Comparison of ENCODE assay signal across 9 mouse cellular contexts in the genomic region with DNA sequence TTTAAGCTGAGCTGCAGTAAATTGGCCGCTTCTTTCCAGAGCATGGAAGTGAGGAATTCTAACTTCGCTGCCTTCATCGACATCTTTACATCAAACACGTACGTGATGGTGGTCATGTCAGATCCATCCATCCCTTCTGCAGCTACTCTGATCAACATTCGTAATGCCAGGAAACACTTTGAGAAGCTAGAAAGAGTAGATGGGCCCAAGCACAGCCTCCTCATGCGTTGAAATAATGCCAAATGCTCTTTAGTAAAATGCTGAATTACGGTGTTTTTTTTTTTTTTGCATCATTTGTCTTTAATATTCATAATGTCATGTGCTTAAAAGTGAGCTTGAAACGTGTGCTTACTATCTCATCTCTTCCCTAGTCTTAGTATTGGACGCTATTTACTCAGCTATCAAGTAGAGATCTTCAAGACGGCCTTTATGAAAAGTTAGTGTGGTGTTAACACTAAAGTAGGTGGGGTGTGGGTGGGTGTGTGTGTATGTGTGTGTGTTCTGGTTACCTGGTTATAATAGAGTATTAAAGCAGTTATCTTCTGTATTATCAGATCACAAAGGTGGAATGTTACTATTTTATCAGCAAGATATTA. TPM values are rescaled to one million over a fixed set of nuclear protein-coding genes. Genes with fewer than 3 reads are reported as not detected.
DNase-seq lines count a peak whose midpoint lies in the region; ATAC-seq and TF ChIP-seq lines count a peak whose summit lies in the region.
"Had no signal": no experiment of that assay in that cellular context is flagged by ENCODE, and none has a peak within 500 bp of the region (broad histone marks: within the 10 kb centered on the region; RNA-seq: fewer than 3 reads in every experiment).

No protein-coding gene starts in this region.

- peaks cover 7% of the 10 kb centered on the region; the same call in 1 of the 2 replicates for H3K36me3 ChIP-seq in hindbrain, embryonic 15.5 days
- no peaks in the 10 kb centered on the region for H3K36me3 ChIP-seq in midbrain, embryonic 16.5 days (ENCODE audit: control insufficient read depth, insufficient read depth, low read length)

- peak overlapping the region; percentile 92 for H3K4me2 ChIP-seq in hindbrain, embryonic 15.5 days
- peak overlapping the region; percentile 63 for H3K4me2 ChIP-seq in midbrain, embryonic 16.5 days (ENCODE audit: low read length)

- WGBS in hindbrain, embryonic 15.5 days: 10% methylated on average over 11 of the region's 11 CpGs
- 7% methylated on average over 11 of the region's 11 CpGs for WGBS in midbrain, embryonic 16.5 days

- H3K9me3 ChIP-seq in hindbrain, embryonic 15.5 days: no peaks in the 10 kb centered on the region
- no peaks in the 10 kb centered on the region for H3K9me3 ChIP-seq in midbrain, embryonic 16.5 days (replicated peaks; ENCODE audit: control insufficient read depth, low read length, poor library complexity, severe bottlenecking)

- peak overlapping the region; percentile 99 for H3K4me3 ChIP-seq in layer of hippocampus, adult 2 months
- H3K4me3 ChIP-seq in hindbrain, embryonic 15.5 days: peak overlapping the region; percentile 74
- H3K4me3 ChIP-seq in midbrain, embryonic 16.5 days (ENCODE audit: low read depth, low read length): peak overlapping the region; percentile 83

- H3K9ac ChIP-seq in hindbrain, embryonic 15.5 days: peak overlapping the region; percentile 92
- peak overlapping the region; percentile 87 for H3K9ac ChIP-seq in midbrain, embryonic 16.5 days (ENCODE audit: low read depth, low read length)

- no peak for DNase-seq in layer of hippocampus, adult 2 months (ENCODE audit: low spot score in 2 of 2)
- no peak for DNase-seq in layer of hippocampus, adult 18-20 months (ENCODE audit: low spot score in 2 of 2)
- peak; percentile 23 for DNase-seq in c-Kit-positive CD71-positive TER-119-positive erythroid progenitor cells, embryonic 14.5 days (ENCODE audit: low spot score)
- DNase-seq in cerebellum, postnatal 10 days: no peak
- no peak for DNase-seq in frontal cortex, postnatal 36 days (ENCODE audit: low spot score in 2 of 2)

- H3K27ac ChIP-seq in layer of hippocampus, adult 2 months: peak overlapping the region; percentile 99
- H3K27ac ChIP-seq in hindbrain, embryonic 15.5 days (replicated peaks): peak overlapping the region; percentile 94
- peak overlapping the region; percentile 98; the same call in 1 of the 2 replicates for H3K27ac ChIP-seq in midbrain, embryonic 16.5 days (ENCODE audit: low read length)

- TF ChIP-seq CTCF in layer of hippocampus, adult 2 months (conservative IDR thresholded peaks at IDR 0.05): no peak

- H3K4me1 ChIP-seq in hindbrain, embryonic 15.5 days (replicated peaks): peaks cover 30% of the 10 kb centered on the region
- peaks cover 27% of the 10 kb centered on the region for H3K4me1 ChIP-seq in midbrain, embryonic 16.5 days (ENCODE audit: control insufficient read depth, insufficient read depth, low read length)

- H3K27me3 ChIP-seq in hindbrain, embryonic 15.5 days: no peaks in the 10 kb centered on the region
- no peaks in the 10 kb centered on the region for H3K27me3 ChIP-seq in midbrain, embryonic 16.5 days (ENCODE audit: control insufficient read depth, insufficient read depth, low read depth, low read length)

- no peak for ATAC-seq in hindbrain, embryonic 15.5 days (ENCODE audit: low FRiP score, low read depth)
- ATAC-seq in midbrain, embryonic 16.5 days: no peak
- ATAC-seq in CD4-positive, CD25-positive, alpha-beta regulatory T cell, adult 4 months: no peak

RNA-seq across cellular contexts. Expression of a gene that starts 1.3 kb away (rescaled TPM):
- total RNA-seq in layer of hippocampus, adult 2 months (2021): 100 to 1,000 TPM; 129 to 143 TPM
- total RNA-seq in layer of hippocampus, adult 18-20 months (2021): 100 to 1,000 TPM; 138 to 139 TPM
- 104 and 111 TPM in 2 replicates for polyA plus RNA-seq in hindbrain, embryonic 15.5 days (2015; fragmentation: Nextera tagmentation; extraction: Ambion mirVana)
- polyA plus RNA-seq in midbrain, embryonic 16.5 days (2015; fragmentation: Nextera tagmentation; extraction: Ambion mirVana): 156 and 169 TPM in 2 replicates
- polyA plus RNA-seq in CD4-positive, CD25-positive, alpha-beta regulatory T cell, adult 4 months (2017; shearing (Covaris generic)): 10 to 100 TPM; 32.0 to 36.9 TPM

RNA-seq across cellular contexts. Expression of a gene that starts 18.6 kb away (rescaled TPM):
- not detected for total RNA-seq in layer of hippocampus, adult 2 months (2021)
- not detected for total RNA-seq in layer of hippocampus, adult 18-20 months (2021)
- not detected in 2 replicates for polyA plus RNA-seq in hindbrain, embryonic 15.5 days (2015; fragmentation: Nextera tagmentation; extraction: Ambion mirVana)
- not detected in 2 replicates for polyA plus RNA-seq in midbrain, embryonic 16.5 days (2015; fragmentation: Nextera tagmentation; extraction: Ambion mirVana)
- polyA plus RNA-seq in CD4-positive, CD25-positive, alpha-beta regulatory T cell, adult 4 months (2017; shearing (Covaris generic)): not detected
- total RNA-seq: left cerebral cortex, adult 8-10 months had no signal

RNA-seq across cellular contexts. Expression of a gene that starts 35.1 kb away (rescaled TPM):
- total RNA-seq in layer of hippocampus, adult 2 months (2021): 1 to 10 TPM; 8.2 to 9.3 TPM
- total RNA-seq in layer of hippocampus, adult 18-20 months (2021): 1 to 10 TPM; 8.3 to 10.0 TPM
- 6.5 and 7.5 TPM in 2 replicates for polyA plus RNA-seq in hindbrain, embryonic 15.5 days (2015; fragmentation: Nextera tagmentation; extraction: Ambion mirVana)
- polyA plus RNA-seq in midbrain, embryonic 16.5 days (2015; fragmentation: Nextera tagmentation; extraction: Ambion mirVana): 4.0 and 5.6 TPM in 2 replicates
- 10 to 100 TPM; 13.0 to 19.2 TPM for polyA plus RNA-seq in CD4-positive, CD25-positive, alpha-beta regulatory T cell, adult 4 months (2017; shearing (Covaris generic))
